Mouse (Mus musculus) liver, embryonic 13.5 days (tissue): ENCODE results near the gene Lamc3. TPM values are rescaled to one million over a fixed set of nuclear protein-coding genes. Genes with fewer than 3 reads are reported as not detected.

Source experiments
- ATAC-seq: fragments of 200-750 bp; cut with Nextera tagmentation; 2 replicates; pipeline ENCODE4 v1.8.0; 2017; ENCODE audit warnings: low read depth, mild to moderate bottlenecking, moderate number of reproducible peaks, moderate library complexity
- DNase-seq: peaks from one replicate; pipeline ENCODE4 v3.0.0; 2022
- H3K27ac ChIP-seq: fragments of 300-500 bp; sonication (generic); 2 replicates; pipeline ENCODE4 v1.5.1; 2015; ENCODE audit warnings: moderate library complexity, mild to moderate bottlenecking, inconsistent platforms
- H3K27me3 ChIP-seq: fragments of 300-500 bp; sonication (generic); 2 replicates; pipeline ENCODE4 v1.6.1; 2015; ENCODE audit warnings: mild to moderate bottlenecking, inconsistent platforms
- H3K36me3 ChIP-seq: fragments of 300-500 bp; sonication (generic); 2 replicates; pipeline ENCODE4 v1.6.1; 2015; ENCODE audit warnings: mild to moderate bottlenecking, inconsistent platforms
- H3K4me1 ChIP-seq: fragments of 300-500 bp; sonication (generic); replicated peaks from 2 replicates; pipeline ENCODE4 v1.6.1; 2015; ENCODE audit warnings: inconsistent platforms
- H3K4me2 ChIP-seq: fragments of 300-500 bp; sonication (generic); 2 replicates; pipeline ENCODE4 v1.6.1; 2015; ENCODE audit warnings: inconsistent platforms, mild to moderate bottlenecking, moderate library complexity
- H3K4me3 ChIP-seq: fragments of 300-500 bp; sonication (generic); replicated peaks from 2 replicates; pipeline ENCODE4 v1.5.1; 2015; ENCODE audit warnings: mild to moderate bottlenecking, inconsistent platforms
- H3K9ac ChIP-seq: fragments of 300-500 bp; sonication (generic); 2 replicates; pipeline ENCODE4 v1.6.1; 2015; ENCODE audit warnings: mild to moderate bottlenecking, inconsistent platforms
- H3K9me3 ChIP-seq: fragments of 300-500 bp; sonication (generic); replicated peaks from 2 replicates; pipeline ENCODE4 v1.6.1; 2016; ENCODE audit warnings: inconsistent platforms
- WGBS: fragments of 180-500 bp; shearing (Covaris S2); methylation state at CpG from one replicate; pipeline ENCODE4 v1.1.7; 2015; ENCODE audit not compliant: insufficient replicate concordance; 5-methylcytosine and 5-hydroxymethylcytosine counted together
- polyA plus RNA-seq: library from polyadenylated mRNA; unstranded; fragments of >200 nt; fragmentation: Nextera tagmentation; extraction: Ambion mirVana; gene quantifications from 2 replicates; pipeline ENCODE4 v1.2.1, GENCODE M21; 2015

Lamc3 gene
- polyA plus RNA-seq, 1 experiment from 2014 or later: 0.02 TPM

DNA sequence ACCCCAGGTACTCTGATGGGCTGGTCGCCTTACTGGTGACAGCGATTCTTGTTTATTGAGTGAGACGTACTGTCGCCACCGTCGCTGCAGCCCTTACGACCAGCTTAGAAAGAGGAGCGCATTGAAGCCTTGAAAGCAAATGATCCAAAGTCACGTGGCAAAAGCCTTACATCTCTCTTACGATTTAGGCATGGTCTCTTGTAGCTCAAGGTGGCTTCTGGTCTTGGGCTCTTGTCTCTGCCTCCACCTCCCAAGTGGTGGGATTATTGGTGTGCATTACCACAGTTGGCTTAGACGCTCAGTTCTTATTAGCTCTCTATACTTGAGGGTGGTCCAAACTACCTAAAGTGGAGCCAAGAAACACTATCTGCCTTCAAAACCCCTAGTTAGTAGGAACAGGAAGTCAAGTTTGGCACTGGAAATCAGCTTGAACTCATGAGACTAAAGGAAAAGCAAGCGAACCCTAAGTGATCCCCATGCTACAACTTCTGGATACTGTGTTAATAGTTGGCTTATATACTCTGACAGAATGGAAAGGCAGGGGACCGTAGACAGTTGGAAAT lies 87.8 kb downstream of the Lamc3 start:
- DNase-seq: no peak
- H3K4me2 ChIP-seq: peak overlapping the region; percentile 94
- 7% methylated on average over 13 of the region's 13 CpGs for WGBS
- 0 out of 2 replicates have a peak, but pooled peaks cover 3% of the 10 kb centered on the region for H3K27me3 ChIP-seq
- H3K9ac ChIP-seq: peak overlapping the region; percentile 88
- no peak for ATAC-seq
- peaks cover 22% of the 10 kb centered on the region for H3K4me1 ChIP-seq
- no peaks in the 10 kb centered on the region for H3K9me3 ChIP-seq
- peak overlapping the region; percentile 69 for H3K27ac ChIP-seq
- peaks cover 36% of the 10 kb centered on the region for H3K36me3 ChIP-seq
- peak overlapping the region; percentile 99 for H3K4me3 ChIP-seq

DNA sequence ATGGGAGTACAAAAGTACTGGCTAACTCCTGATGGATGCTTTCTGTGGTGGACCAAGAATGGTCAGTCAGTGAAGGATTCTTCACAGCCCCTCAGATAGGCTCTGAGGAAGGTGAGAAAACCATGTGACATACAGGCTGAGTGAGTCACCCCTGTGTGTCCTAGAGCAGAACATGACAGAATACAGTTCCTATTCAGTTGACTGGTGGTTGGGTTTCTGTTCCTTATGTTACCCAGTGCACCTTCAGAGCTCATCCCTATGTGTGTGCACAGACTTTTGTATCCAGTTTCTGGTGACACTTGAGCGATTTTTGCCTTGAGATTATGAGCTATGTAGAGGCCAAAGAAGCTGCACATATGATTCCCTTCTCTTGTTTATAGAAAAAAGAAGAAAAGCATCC lies 100.7 kb downstream of the Lamc3 start:
- no peaks in the 10 kb centered on the region for H3K9me3 ChIP-seq
- H3K4me1 ChIP-seq: no peaks in the 10 kb centered on the region
- no peak overlapping the region for H3K4me3 ChIP-seq
- DNase-seq: no peak
- ATAC-seq: no peak
- H3K4me2 ChIP-seq: no peak overlapping the region
- no peak overlapping the region for H3K9ac ChIP-seq
- no peaks in the 10 kb centered on the region for H3K27me3 ChIP-seq
- H3K36me3 ChIP-seq: peaks cover 98% of the 10 kb centered on the region
- WGBS: 85% methylated on average over 1 of the region's 1 CpGs
- no peak overlapping the region for H3K27ac ChIP-seq

DNA sequence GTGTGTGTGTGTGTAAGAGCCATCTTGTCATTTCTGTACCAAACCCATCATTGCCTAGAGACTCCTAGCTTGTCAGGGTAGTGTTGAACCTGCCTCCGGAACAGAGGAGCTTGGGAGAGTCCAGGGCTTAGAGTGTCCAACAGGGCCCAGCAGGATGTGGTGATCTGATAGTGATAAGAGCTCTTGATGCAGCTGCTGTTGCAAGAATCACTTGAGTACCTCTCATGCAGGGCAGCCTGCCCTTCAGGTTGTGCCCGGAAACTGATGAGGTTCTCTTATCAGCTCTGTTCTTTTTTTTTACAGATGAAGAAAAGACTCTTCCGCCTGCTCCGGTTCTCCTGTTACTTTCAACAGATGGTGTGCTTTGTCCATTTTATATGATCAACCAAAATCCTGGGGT lies 103.9 kb downstream of the Lamc3 start:
- ATAC-seq (no peak), DNase-seq (no peak)
- H3K4me3 ChIP-seq: no peak overlapping the region
- H3K4me2 ChIP-seq: no peak overlapping the region
- H3K36me3 ChIP-seq: peaks cover 95% of the 10 kb centered on the region
- H3K9ac ChIP-seq: no peak overlapping the region
- no peak overlapping the region for H3K27ac ChIP-seq
- no peaks in the 10 kb centered on the region for H3K9me3 ChIP-seq
- no peaks in the 10 kb centered on the region for H3K4me1 ChIP-seq
- no peaks in the 10 kb centered on the region for H3K27me3 ChIP-seq
- 88% methylated on average over 4 of the region's 4 CpGs for WGBS

DNA sequence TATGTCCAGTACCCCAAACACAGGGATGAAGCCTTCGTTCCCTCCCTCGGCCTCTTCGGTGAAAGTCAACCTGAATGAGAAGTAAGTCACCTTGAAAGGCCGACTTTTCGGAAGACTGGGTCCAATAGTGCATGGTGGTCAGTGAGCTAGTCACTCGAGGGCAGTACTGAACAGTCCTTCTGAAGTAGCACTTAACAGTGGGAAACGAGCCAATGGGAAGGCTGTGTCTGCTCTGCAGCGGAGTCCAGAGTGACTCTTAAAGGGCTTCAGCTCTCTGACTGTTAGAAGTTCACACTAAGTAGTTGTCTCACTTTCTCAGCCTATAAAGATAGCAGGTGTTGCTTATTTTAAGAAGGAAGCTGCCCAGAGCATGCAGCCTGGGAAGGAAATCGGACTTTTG lies 107.8 kb downstream of the Lamc3 start:
- H3K4me3 ChIP-seq: no peak overlapping the region
- WGBS: 84% methylated on average over 9 of the region's 9 CpGs
- DNase-seq (no peak), ATAC-seq (no peak)
- no peak overlapping the region for H3K27ac ChIP-seq
- H3K4me1 ChIP-seq: no peaks in the 10 kb centered on the region
- H3K27me3 ChIP-seq: no peaks in the 10 kb centered on the region
- no peak overlapping the region for H3K9ac ChIP-seq
- no peaks in the 10 kb centered on the region for H3K9me3 ChIP-seq
- H3K36me3 ChIP-seq: peaks cover 95% of the 10 kb centered on the region
- H3K4me2 ChIP-seq: no peak overlapping the region

DNA sequence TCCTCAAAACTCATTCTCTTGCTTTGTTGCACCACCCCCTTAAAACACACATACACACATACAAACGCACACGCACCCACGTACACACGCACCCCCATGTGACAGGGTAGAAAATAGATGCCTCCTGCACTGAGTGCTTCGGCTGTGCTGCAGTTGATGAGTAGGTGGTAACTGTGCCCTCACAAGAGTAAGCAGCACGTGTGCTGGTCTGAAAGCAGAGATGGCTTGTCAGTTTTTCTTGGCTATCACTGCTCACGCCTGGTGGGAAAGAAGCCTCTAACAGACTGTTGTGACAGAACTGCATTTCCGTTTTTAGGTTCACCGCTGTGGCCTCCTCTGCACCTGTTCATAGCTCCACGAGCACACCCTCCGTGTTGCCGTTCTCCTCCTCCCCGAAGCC lies 109.0 kb downstream of the Lamc3 start:
- Histone ChIP-seq H3K4me1 (no peaks in the 10 kb centered on the region), H3K9ac (no peak overlapping the region), H3K4me2 (no peak overlapping the region), H3K4me3 (no peak overlapping the region), H3K27ac (no peak overlapping the region), H3K9me3 (no peaks in the 10 kb centered on the region), H3K27me3 (no peaks in the 10 kb centered on the region), H3K36me3 (peaks cover 93% of the 10 kb centered on the region)
- ATAC-seq (no peak), DNase-seq (no peak)
- 90% methylated on average over 13 of the region's 13 CpGs for WGBS

Other genes starting within 250 kb of the Lamc3 start
- gene Prdm12, start 247.3 kb upstream of the Lamc3 start, polyA plus RNA-seq: not detected in 2 replicates
- 51.2 and 53.7 TPM in 2 replicates for gene Exosc2, start 216.6 kb upstream of the Lamc3 start, polyA plus RNA-seq
- gene Abl1, start 198.9 kb upstream of the Lamc3 start, polyA plus RNA-seq: 6.2 and 7.5 TPM in 2 replicates
- 0.07 TPM in 1 of 2 replicates, not detected in the other for gene Qrfp, start 76.7 kb upstream of the Lamc3 start, polyA plus RNA-seq
- 0.03 TPM in 1 of 2 replicates, not detected in the other for gene Fibcd1, start 41.3 kb upstream of the Lamc3 start, polyA plus RNA-seq
- gene Aif1l, start 62.8 kb downstream of the Lamc3 start, polyA plus RNA-seq: 3.5 and 4.0 TPM in 2 replicates
- 59.8 and 71.9 TPM in 2 replicates for gene Nup214, start 87.1 kb downstream of the Lamc3 start, polyA plus RNA-seq
- 10.6 and 13.0 TPM in 2 replicates for gene Fam78a, start 197.6 kb downstream of the Lamc3 start, polyA plus RNA-seq
- gene Plpp7, start 208.2 kb downstream of the Lamc3 start, polyA plus RNA-seq: 2.0 and 2.2 TPM in 2 replicates